15 mouse cellular contexts compared by ENCODE assay signal in genomic region chr4:151454611-151455010, GRCm38 (mm10).
DNase-seq lines count a peak whose midpoint lies in the region; TF ChIP-seq lines count a peak whose summit lies in the region.
"Had no signal": no experiment of that assay in that cellular context is flagged by ENCODE, and none has a peak within 500 bp of the region (broad histone marks: within the 10 kb centered on the region; RNA-seq: fewer than 3 reads in every experiment).

No protein-coding gene starts in this region.

- TF ChIP-seq CTCF in gastrocnemius, adult 2 months (IDR thresholded peaks at IDR 0.05), result no peak

- intact Hi-C loops in gastrocnemius, adult 2 months (cut with DNase I), result no loop called here
- intact Hi-C loops in gastrocnemius, postnatal 14 days (cut with DNase I; ENCODE audit: low total_unique reads), result no loop called here

- H3K4me3 ChIP-seq in gastrocnemius, adult 2 months, result no peak overlapping the region
- H3K4me3 ChIP-seq: embryonic facial prominence, embryonic 13.5 days; forebrain, embryonic 12.5 days; intestine, embryonic 15.5 days; left cerebral cortex, adult 2 months had no signal

- H3K27ac ChIP-seq in gastrocnemius, adult 2 months, result no peak overlapping the region
- H3K27ac ChIP-seq: embryonic facial prominence, embryonic 13.5 days; forebrain, embryonic 12.5 days; intestine, embryonic 15.5 days; left cerebral cortex, adult 2 months; macrophage had no signal

- DNase-seq in gastrocnemius, adult 2 months, result peak; percentile 28
- DNase-seq in gastrocnemius, postnatal 14 days, result no peak
- peak; percentile 10 for DNase-seq in lung, postnatal 36 days
- DNase-seq in lung, postnatal 10 days, result no peak
- peak; percentile 80 for DNase-seq in cerebellum, adult 11-12 months
- DNase-seq in gonadal fat pad, adult 2 months (ENCODE audit: low read depth), result peak; percentile 96
- DNase-seq in spleen, adult 12 weeks (ENCODE audit: low spot score), result no peak
- no peak for DNase-seq in lung, postnatal 14 days
- DNase-seq: kidney, postnatal 36 days; liver had no signal

Comparison
In these comparisons a context has a peak if more than half of its experiments do, and no peak if none do; other contexts are left out.
1. DNase-seq: peak in gastrocnemius, adult 2 months (single experiment), lung, postnatal 36 days (single experiment), cerebellum, adult 11-12 months (single experiment) and gonadal fat pad, adult 2 months (single experiment); none in gastrocnemius, postnatal 14 days (single experiment), lung, postnatal 10 days (single experiment), spleen, adult 12 weeks (single experiment) and lung, postnatal 14 days (single experiment).